Mouse (Mus musculus) neural tube, embryonic 15.5 days (tissue): ENCODE measurements at regions not wholly inside any gene's neighbourhood (a gene's known extent, or its start where the extent isn't known, plus 50 kb on each side); places are given as distances from the start of the nearest gene placed in this dataset.

Experiments
- ATAC-seq: fragments of 200-750 bp; cut with Nextera tagmentation; 2 replicates; pipeline ENCODE4 v1.8.0; 2017; ENCODE audit warnings: mild to moderate bottlenecking, moderate TSS enrichment, moderate library complexity; ENCODE audit not compliant: low FRiP score
- H3K27ac ChIP-seq: fragments of 300-500 bp; sonication (generic); replicated peaks from 2 replicates; pipeline ENCODE4 v1.5.1; 2015; ENCODE audit warnings: mild to moderate bottlenecking, inconsistent platforms
- H3K27me3 ChIP-seq: fragments of 300-500 bp; sonication (generic); replicated peaks from 2 replicates; pipeline ENCODE4 v1.6.1; 2015; ENCODE audit warnings: inconsistent platforms
- H3K36me3 ChIP-seq: fragments of 300-500 bp; sonication (generic); 2 replicates; pipeline ENCODE4 v1.6.1; 2015; ENCODE audit warnings: inconsistent platforms
- H3K4me1 ChIP-seq: fragments of 300-500 bp; sonication (generic); 2 replicates; pipeline ENCODE4 v1.6.1; 2015; ENCODE audit warnings: inconsistent platforms
- H3K4me2 ChIP-seq: fragments of 300-500 bp; sonication (generic); 2 replicates; pipeline ENCODE4 v1.6.1; 2015; ENCODE audit warnings: inconsistent platforms, mild to moderate bottlenecking, moderate library complexity
- H3K4me3 ChIP-seq: fragments of 300-500 bp; sonication (generic); replicated peaks from 2 replicates; pipeline ENCODE4 v1.5.1; 2015; ENCODE audit warnings: mild to moderate bottlenecking, inconsistent platforms
- H3K9ac ChIP-seq: fragments of 300-500 bp; sonication (generic); replicated peaks from 2 replicates; pipeline ENCODE4 v1.6.1; 2015; ENCODE audit warnings: mild to moderate bottlenecking, inconsistent platforms
- H3K9me3 ChIP-seq: fragments of 300-500 bp; sonication (generic); replicated peaks from 2 replicates; pipeline ENCODE4 v1.6.1; 2016; ENCODE audit warnings: inconsistent platforms
- WGBS: fragments of 180-500 bp; shearing (Covaris S2); methylation state at CpG from one replicate; pipeline ENCODE4 v1.1.7; 2015; ENCODE audit warnings: mixed read lengths; 5-methylcytosine and 5-hydroxymethylcytosine counted together

GRCm38 (mm10) chr13:107585936-107586335 lies 458.3 kb upstream of the Smim15 start:
- Histone ChIP-seq H3K27me3 (no peaks in the 10 kb centered on the region), H3K36me3 (no peaks in the 10 kb centered on the region), H3K9me3 (no peaks in the 10 kb centered on the region), H3K4me3 (no peak overlapping the region), H3K27ac (0 out of 2 replicates have a peak overlapping the region, but pooled peaks have one; percentile 29), H3K9ac (no peak overlapping the region), H3K4me1 (peaks cover 11% of the 10 kb centered on the region), H3K4me2 (no peak overlapping the region)
- ATAC-seq, result no peak
- 42% methylated on average over 9 of the region's 9 CpGs for WGBS

- no peak for ATAC-seq
These were observed 458.9 kb upstream of the Smim15 start for GRCm38 (mm10) chr13:107585353-107585752.

GRCm38 (mm10) chr13:107578968-107579367 lies 465.3 kb upstream of the Smim15 start:
- Histone ChIP-seq H3K9me3 (no peaks in the 10 kb centered on the region), H3K27ac (no peak overlapping the region), H3K27me3 (no peaks in the 10 kb centered on the region), H3K36me3 (no peaks in the 10 kb centered on the region), H3K4me3 (no peak overlapping the region), H3K4me2 (no peak overlapping the region), H3K4me1 (no peaks in the 10 kb centered on the region), H3K9ac (no peak overlapping the region)
- no peak for ATAC-seq
- 81% methylated on average over 6 of the region's 6 CpGs for WGBS

More at GRCm38 (mm10) chr13:107585353-107585752, 458.9 kb upstream of the Smim15 start:
- Histone ChIP-seq H3K9me3 (no peaks in the 10 kb centered on the region), H3K4me2 (no peak overlapping the region), H3K27ac (no peak overlapping the region), H3K9ac (no peak overlapping the region), H3K27me3 (no peaks in the 10 kb centered on the region), H3K4me1 (peaks cover 11% of the 10 kb centered on the region), H3K4me3 (no peak overlapping the region), H3K36me3 (no peaks in the 10 kb centered on the region)
- 16% methylated on average over 4 of the region's 4 CpGs for WGBS

DNA sequence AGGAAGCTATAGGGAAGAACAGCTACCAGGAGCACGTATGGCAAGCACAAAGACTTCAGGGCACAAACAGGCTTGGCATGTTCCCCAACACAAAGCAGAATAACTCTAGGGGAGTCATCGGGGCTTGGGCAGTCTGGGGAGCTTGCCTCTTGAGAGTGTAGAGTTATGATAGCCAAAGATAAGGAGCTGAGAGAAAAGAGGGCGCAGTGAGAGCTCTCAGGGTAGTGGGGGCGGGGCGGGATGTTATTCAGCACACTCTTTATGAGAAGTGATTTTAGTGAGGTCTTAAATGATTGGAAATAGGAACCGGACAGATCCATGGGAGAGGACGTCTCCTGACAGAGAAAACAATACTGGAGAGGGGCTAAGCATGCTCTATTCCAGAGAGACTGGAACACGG lies 466.4 kb upstream of the Smim15 start:
- Histone ChIP-seq H3K9ac (no peak overlapping the region), H3K36me3 (no peaks in the 10 kb centered on the region), H3K4me3 (no peak overlapping the region), H3K9me3 (no peaks in the 10 kb centered on the region), H3K4me2 (no peak overlapping the region), H3K27me3 (no peaks in the 10 kb centered on the region), H3K4me1 (no peaks in the 10 kb centered on the region), H3K27ac (no peak overlapping the region)
- ATAC-seq, result no peak
- 80% methylated on average over 8 of the region's 8 CpGs for WGBS

- Histone ChIP-seq H3K9ac (no peak overlapping the region), H3K27me3 (no peaks in the 10 kb centered on the region), H3K27ac (no peak overlapping the region), H3K9me3 (no peaks in the 10 kb centered on the region), H3K36me3 (no peaks in the 10 kb centered on the region), H3K4me1 (no peaks in the 10 kb centered on the region), H3K4me2 (no peak overlapping the region), H3K4me3 (no peak overlapping the region)
- ATAC-seq, result no peak
- 80% methylated on average over 4 of the region's 4 CpGs for WGBS
These were observed 467.0 kb upstream of the Smim15 start for GRCm38 (mm10) chr13:107577272-107577671.

GRCm38 (mm10) chr13:107576701-107577100 lies 467.5 kb upstream of the Smim15 start:
- Histone ChIP-seq H3K4me2 (no peak overlapping the region), H3K4me1 (no peaks in the 10 kb centered on the region), H3K36me3 (no peaks in the 10 kb centered on the region), H3K27ac (no peak overlapping the region), H3K9ac (no peak overlapping the region), H3K4me3 (no peak overlapping the region), H3K9me3 (no peaks in the 10 kb centered on the region), H3K27me3 (no peaks in the 10 kb centered on the region)
- no peak for ATAC-seq
- WGBS, result 87% methylated on average over 5 of the region's 5 CpGs

DNA sequence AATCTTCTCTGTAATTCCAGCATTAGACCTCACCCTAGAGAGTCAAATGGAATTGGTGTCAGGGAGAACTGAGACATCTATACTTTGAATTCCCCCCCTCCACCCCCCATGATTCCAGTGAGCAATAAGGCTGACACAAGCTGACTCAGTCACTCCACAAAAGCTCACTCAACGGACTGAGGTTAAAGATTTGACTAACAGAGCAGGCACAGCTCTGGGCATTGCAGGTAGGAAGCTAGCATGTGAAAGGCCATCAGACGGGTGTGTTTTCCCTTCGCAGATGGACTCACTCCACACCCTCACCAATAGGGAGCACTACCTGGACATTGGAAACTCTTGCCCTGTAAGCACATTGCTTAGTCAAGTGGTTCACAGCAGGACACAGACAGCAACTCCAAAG lies 469.2 kb upstream of the Smim15 start:
- 93% methylated on average over 3 of the region's 3 CpGs for WGBS
- Histone ChIP-seq H3K4me3 (no peak overlapping the region), H3K36me3 (no peaks in the 10 kb centered on the region), H3K27me3 (no peaks in the 10 kb centered on the region), H3K9ac (no peak overlapping the region), H3K4me1 (no peaks in the 10 kb centered on the region), H3K4me2 (no peak overlapping the region), H3K9me3 (no peaks in the 10 kb centered on the region), H3K27ac (no peak overlapping the region)
- ATAC-seq, result no peak

- H3K27me3 ChIP-seq, result no peaks in the 10 kb centered on the region
These were observed 470.5 kb upstream of the Smim15 start for GRCm38 (mm10) chr13:107573499-107574355.

DNA sequence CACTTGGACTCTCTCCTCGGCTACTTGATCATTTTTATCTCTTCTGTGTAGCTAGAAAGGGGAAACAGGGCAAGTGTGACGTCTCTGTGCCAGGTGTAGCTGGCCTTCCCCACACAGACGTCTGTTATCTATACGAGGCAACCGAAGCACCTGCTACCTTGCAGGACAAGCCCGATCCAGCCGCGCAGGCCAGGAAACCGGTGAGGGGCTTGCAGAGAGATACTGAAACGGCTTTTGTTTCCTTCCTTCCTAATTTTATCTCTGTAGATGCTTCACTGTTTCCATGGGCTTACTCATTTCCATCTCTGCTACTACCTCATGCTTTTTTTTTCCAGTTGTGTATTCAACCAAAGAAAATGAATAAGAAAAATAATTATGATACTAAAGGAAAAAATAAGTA lies 472.7 kb upstream of the Smim15 start:
- no peaks in the 10 kb centered on the region for H3K4me1 ChIP-seq
- no peak for ATAC-seq
- no peaks in the 10 kb centered on the region for H3K27me3 ChIP-seq
- no peaks in the 10 kb centered on the region for H3K9me3 ChIP-seq
- H3K4me2 ChIP-seq, result no peak overlapping the region
- no peak overlapping the region for H3K27ac ChIP-seq
- no peak overlapping the region for H3K4me3 ChIP-seq
- WGBS, result 91% methylated on average over 10 of the region's 10 CpGs
- H3K36me3 ChIP-seq, result no peaks in the 10 kb centered on the region
- H3K9ac ChIP-seq, result no peak overlapping the region

More at GRCm38 (mm10) chr13:107573499-107574355, 470.5 kb upstream of the Smim15 start:
- Histone ChIP-seq H3K4me1 (no peaks in the 10 kb centered on the region), H3K36me3 (no peaks in the 10 kb centered on the region), H3K9me3 (no peaks in the 10 kb centered on the region), H3K9ac (no peak overlapping the region), H3K4me2 (no peak overlapping the region), H3K27ac (no peak overlapping the region), H3K4me3 (no peak overlapping the region)
- 88% methylated on average over 9 of the region's 9 CpGs for WGBS
- ATAC-seq, result no peak

DNA sequence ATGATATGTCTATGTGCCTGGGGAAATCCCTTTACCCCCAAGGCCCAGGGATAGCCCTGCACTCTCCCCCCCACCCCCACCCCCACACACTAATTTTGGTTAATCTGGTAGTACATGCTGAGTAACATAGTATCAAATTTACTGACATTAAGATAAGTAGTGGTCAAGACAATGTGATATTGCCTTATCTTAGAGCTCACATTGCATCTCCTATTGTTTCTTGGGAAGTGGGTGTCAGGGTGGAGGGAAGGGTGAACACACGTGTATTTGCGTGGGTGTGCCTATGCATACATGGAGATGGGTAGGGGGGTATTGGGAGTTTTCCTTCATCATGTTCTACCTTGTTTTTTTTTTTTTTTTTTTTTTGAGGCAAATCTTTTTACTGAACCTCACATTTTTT lies 474.8 kb upstream of the Smim15 start:
- no peaks in the 10 kb centered on the region for H3K9me3 ChIP-seq
- H3K4me3 ChIP-seq, result no peak overlapping the region
- H3K9ac ChIP-seq, result no peak overlapping the region
- no peaks in the 10 kb centered on the region for H3K4me1 ChIP-seq
- WGBS, result 98% methylated on average over 2 of the region's 2 CpGs
- H3K27ac ChIP-seq, result no peak overlapping the region
- H3K27me3 ChIP-seq, result no peaks in the 10 kb centered on the region
- no peaks in the 10 kb centered on the region for H3K36me3 ChIP-seq
- no peak for ATAC-seq
- H3K4me2 ChIP-seq, result no peak overlapping the region

DNA sequence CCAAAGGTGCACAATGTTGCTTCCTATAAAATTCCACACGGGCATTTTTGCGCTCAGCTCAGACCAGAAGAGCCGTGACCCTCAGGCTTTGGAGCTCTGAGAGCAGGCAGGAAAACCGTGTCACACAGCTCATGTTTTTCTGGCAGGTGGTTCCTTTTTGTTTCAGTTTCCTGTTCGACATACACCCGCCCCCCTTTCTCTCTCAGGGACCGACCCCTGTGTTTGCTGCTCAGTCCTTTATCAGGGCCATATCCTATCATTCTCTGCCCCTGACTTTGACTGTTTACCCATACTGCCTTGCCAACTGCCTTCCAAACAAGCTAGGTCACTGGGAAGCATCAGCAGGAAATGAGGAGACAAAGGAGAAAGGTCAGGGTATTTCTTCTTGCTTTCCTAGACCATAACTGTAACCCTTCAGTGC lies 475.5 kb upstream of the Smim15 start:
- H3K27me3 ChIP-seq, result no peaks in the 10 kb centered on the region
- H3K4me3 ChIP-seq, result no peak overlapping the region
- H3K9ac ChIP-seq, result no peak overlapping the region
- H3K36me3 ChIP-seq, result no peaks in the 10 kb centered on the region
- H3K4me2 ChIP-seq, result no peak overlapping the region
- ATAC-seq, result no peak
- 78% methylated on average over 7 of the region's 7 CpGs for WGBS
- H3K4me1 ChIP-seq, result no peaks in the 10 kb centered on the region
- H3K27ac ChIP-seq, result no peak overlapping the region
- no peaks in the 10 kb centered on the region for H3K9me3 ChIP-seq

- H3K4me1 ChIP-seq, result no peaks in the 10 kb centered on the region
- no peak overlapping the region for H3K4me2 ChIP-seq
- 87% methylated on average over 1 of the region's 1 CpGs for WGBS
- no peaks in the 10 kb centered on the region for H3K36me3 ChIP-seq
- ATAC-seq, result no peak
- no peaks in the 10 kb centered on the region for H3K9me3 ChIP-seq
- H3K27ac ChIP-seq, result no peak overlapping the region
- H3K27me3 ChIP-seq, result no peaks in the 10 kb centered on the region
- H3K9ac ChIP-seq, result no peak overlapping the region
- no peak overlapping the region for H3K4me3 ChIP-seq
These were observed 481.8 kb upstream of the Smim15 start for GRCm38 (mm10) chr13:107562463-107562862.
